Mouse (Mus musculus): ENCODE measurements around the gene Lmcd1.

- no peak for TF ChIP-seq GATA1 (IDR thresholded peaks at IDR 0.05; ENCODE audit: borderline replicate concordance, low read length)
- TF ChIP-seq FLI1 (IDR thresholded peaks at IDR 0.05; ENCODE audit: low read length), result no peak
Observed at GRCm38 (mm10) chr6:112245639-112246038, 27.9 kb upstream of the Lmcd1 start.
